ENCODE assay signal across 14 mouse cellular contexts in genomic region chr13:74735834-74736233, GRCm38 (mm10).
DNase-seq lines count a peak whose midpoint lies in the region; ATAC-seq and TF ChIP-seq lines count a peak whose summit lies in the region.
"Had no signal": no experiment of that assay in that cellular context is flagged by ENCODE, and none has a peak within 500 bp of the region (broad histone marks: within the 10 kb centered on the region; RNA-seq: fewer than 3 reads in every experiment).

No protein-coding gene starts in this region.

- no peak for DNase-seq in heart, adult 8-10 months (ENCODE audit: low spot score)
- peak; percentile 70 for DNase-seq in MEL (ENCODE audit: low read depth, low spot score)
- no peak for DNase-seq in limb, embryonic 10.5 days (ENCODE audit: low spot score)
- no peak for DNase-seq in midbrain, embryonic 11.5 days (ENCODE audit: low spot score, missing footprints)
- DNase-seq: cerebellum, adult 11-12 months; heart, postnatal 4 days had no signal

- TF ChIP-seq EP300 in MEL (IDR thresholded peaks at IDR 0.05; ENCODE audit: low read depth in 1 of 2, low read length in 2 of 2) = peak; percentile 63 to 72

- H3K4me2 ChIP-seq in heart, embryonic 12.5 days = no peak overlapping the region
- peak overlapping the region; percentile 52 for H3K4me2 ChIP-seq in liver, embryonic 16.5 days (ENCODE audit: low read depth, low read length)
- H3K4me2 ChIP-seq in forebrain, embryonic 12.5 days = no peak overlapping the region
- H3K4me2 ChIP-seq in midbrain, embryonic 11.5 days = no peak overlapping the region
- H3K4me2 ChIP-seq: embryonic facial prominence, embryonic 12.5 days; forebrain, embryonic 13.5 days had no signal

- no peaks in the 10 kb centered on the region for H3K79me2 ChIP-seq in MEL (ENCODE audit: control insufficient read depth, insufficient read depth, low read length, poor library complexity)

- ATAC-seq in heart, embryonic 12.5 days (ENCODE audit: insufficient number of reproducible peaks, low FRiP score) = peak; percentile 25; the same call in 1 of the 2 replicates
- ATAC-seq in liver, embryonic 16.5 days (ENCODE audit: low read depth) = peak; percentile 98
- no peak for ATAC-seq in forebrain, embryonic 12.5 days (ENCODE audit: low FRiP score)
- ATAC-seq in midbrain, embryonic 11.5 days (ENCODE audit: low FRiP score) = no peak
- ATAC-seq: forebrain, embryonic 13.5 days had no signal

- H3K36me3 ChIP-seq in heart, embryonic 12.5 days = peaks cover 66% of the 10 kb centered on the region
- H3K36me3 ChIP-seq in MEL (ENCODE audit: control insufficient read depth in 1 of 2, insufficient read depth in 2 of 2, low read length in 2 of 2) = peaks cover 0 to 31% of the 10 kb centered on the region in 2 experiments; a peak in 3 of 4 replicates
- H3K36me3 ChIP-seq in erythroblast, embryonic 14.5 days (ENCODE audit: control insufficient read depth) = peaks cover 96% of the 10 kb centered on the region
- peaks cover 15% of the 10 kb centered on the region for H3K36me3 ChIP-seq in liver, embryonic 16.5 days (ENCODE audit: control insufficient read depth, insufficient read depth)
- H3K36me3 ChIP-seq in limb, embryonic 10.5 days = peaks cover 13% of the 10 kb centered on the region; the same call in 1 of the 2 replicates
- no peaks in the 10 kb centered on the region for H3K36me3 ChIP-seq in forebrain, embryonic 12.5 days (replicated peaks)
- H3K36me3 ChIP-seq in midbrain, embryonic 11.5 days (ENCODE audit: control insufficient read depth, insufficient read depth, low read length) = no peaks in the 10 kb centered on the region

- TF ChIP-seq POLR2A in MEL (IDR thresholded peaks at IDR 0.05; ENCODE audit: control insufficient read depth in 1 of 2, insufficient read depth in 1 of 2, low read depth in 1 of 2, low read length in 2 of 2, poor library complexity in 1 of 2) = no peak

- no peaks in the 10 kb centered on the region for H3K27me3 ChIP-seq in heart, embryonic 12.5 days (replicated peaks)
- no peaks in the 10 kb centered on the region for H3K27me3 ChIP-seq in MEL (ENCODE audit: control insufficient read depth in 1 of 2, insufficient read depth in 2 of 2, low read length in 2 of 2)
- no peaks in the 10 kb centered on the region for H3K27me3 ChIP-seq in erythroblast, embryonic 14.5 days (ENCODE audit: control insufficient read depth)
- no peaks in the 10 kb centered on the region for H3K27me3 ChIP-seq in liver, embryonic 16.5 days (ENCODE audit: control insufficient read depth, insufficient read depth, low read depth, low read length)
- no peaks in the 10 kb centered on the region for H3K27me3 ChIP-seq in limb, embryonic 10.5 days (ENCODE audit: low read depth, poor library complexity, severe bottlenecking)
- no peaks in the 10 kb centered on the region for H3K27me3 ChIP-seq in forebrain, embryonic 12.5 days
- H3K27me3 ChIP-seq in midbrain, embryonic 11.5 days (ENCODE audit: control insufficient read depth, insufficient read depth, low read length) = no peaks in the 10 kb centered on the region
- H3K27me3 ChIP-seq: CH12.LX; embryonic facial prominence, embryonic 12.5 days; forebrain, embryonic 13.5 days had no signal

- peaks cover 9% of the 10 kb centered on the region; the same call in 1 of the 2 replicates for H3K4me1 ChIP-seq in heart, embryonic 12.5 days (replicated peaks)
- peaks cover 15 to 22% of the 10 kb centered on the region in 2 experiments for H3K4me1 ChIP-seq in MEL (ENCODE audit: control insufficient read depth in 1 of 2, insufficient read depth in 2 of 2, low read length in 2 of 2)
- H3K4me1 ChIP-seq in erythroblast, embryonic 14.5 days (ENCODE audit: control insufficient read depth) = peaks cover 64% of the 10 kb centered on the region
- H3K4me1 ChIP-seq in liver, embryonic 16.5 days (ENCODE audit: control insufficient read depth, low read depth, low read length) = peaks cover 32% of the 10 kb centered on the region
- no peaks in the 10 kb centered on the region for H3K4me1 ChIP-seq in limb, embryonic 10.5 days
- H3K4me1 ChIP-seq in forebrain, embryonic 12.5 days = no peaks in the 10 kb centered on the region
- no peaks in the 10 kb centered on the region for H3K4me1 ChIP-seq in midbrain, embryonic 11.5 days (ENCODE audit: control insufficient read depth, insufficient read depth, low read length)
- H3K4me1 ChIP-seq: embryonic facial prominence, embryonic 12.5 days; forebrain, embryonic 13.5 days had no signal

- no peak overlapping the region for H3K4me3 ChIP-seq in heart, embryonic 12.5 days
- no peak overlapping the region for H3K4me3 ChIP-seq in MEL (ENCODE audit: control insufficient read depth in 1 of 2, insufficient read depth in 1 of 2, low read depth in 2 of 2, low read length in 2 of 2)
- H3K4me3 ChIP-seq in erythroblast, embryonic 14.5 days (replicated peaks) = peak overlapping the region; percentile 37
- H3K4me3 ChIP-seq in liver, embryonic 16.5 days (ENCODE audit: low read depth, low read length) = peak overlapping the region; percentile 26; the same call in 1 of the 2 replicates
- H3K4me3 ChIP-seq in limb, embryonic 10.5 days = no peak overlapping the region
- H3K4me3 ChIP-seq in forebrain, embryonic 12.5 days (replicated peaks) = no peak overlapping the region
- H3K4me3 ChIP-seq in midbrain, embryonic 11.5 days (ENCODE audit: low read depth, low read length) = no peak overlapping the region
- H3K4me3 ChIP-seq: embryonic facial prominence, embryonic 12.5 days; forebrain, embryonic 13.5 days had no signal

- no peak overlapping the region for H3K27ac ChIP-seq in heart, embryonic 12.5 days (ENCODE audit: poor library complexity, severe bottlenecking)
- H3K27ac ChIP-seq in MEL (ENCODE audit: control insufficient read depth, low read depth, low read length) = peak overlapping the region; percentile 73
- peak overlapping the region; percentile 91 for H3K27ac ChIP-seq in liver, embryonic 16.5 days (ENCODE audit: low read length)
- H3K27ac ChIP-seq in limb, embryonic 10.5 days = no peak overlapping the region
- H3K27ac ChIP-seq in forebrain, embryonic 12.5 days = no peak overlapping the region
- no peak overlapping the region for H3K27ac ChIP-seq in midbrain, embryonic 11.5 days (ENCODE audit: low read depth, low read length)
- H3K27ac ChIP-seq: embryonic facial prominence, embryonic 12.5 days; forebrain, embryonic 13.5 days; kidney, postnatal 0 days had no signal

- WGBS in heart, embryonic 12.5 days = 24% methylated on average over 5 of the region's 5 CpGs
- WGBS in liver, embryonic 16.5 days (ENCODE audit: insufficient replicate concordance) = 17% methylated on average over 5 of the region's 5 CpGs
- 88% methylated on average over 5 of the region's 5 CpGs for WGBS in limb, embryonic 10.5 days
- 93% methylated on average over 5 of the region's 5 CpGs for WGBS in forebrain, embryonic 12.5 days
- 81% methylated on average over 5 of the region's 5 CpGs for WGBS in midbrain, embryonic 11.5 days

- no peak for TF ChIP-seq RAD21 in MEL (IDR thresholded peaks at IDR 0.05; ENCODE audit: low read depth, low read length)

- no peak overlapping the region for H3K9ac ChIP-seq in heart, embryonic 12.5 days
- H3K9ac ChIP-seq in MEL (ENCODE audit: control insufficient read depth, low read depth, low read length, poor library complexity, severe bottlenecking) = no peak overlapping the region
- H3K9ac ChIP-seq in liver, embryonic 16.5 days (ENCODE audit: low read depth, low read length) = peak overlapping the region; percentile 2
- no peak overlapping the region for H3K9ac ChIP-seq in forebrain, embryonic 12.5 days
- H3K9ac ChIP-seq in midbrain, embryonic 11.5 days (ENCODE audit: low read length) = no peak overlapping the region
- H3K9ac ChIP-seq: embryonic facial prominence, embryonic 12.5 days; forebrain, embryonic 13.5 days had no signal

- no peak for TF ChIP-seq CTCF in MEL (IDR thresholded peaks at IDR 0.05 in 2 of 3, conservative IDR thresholded peaks at IDR 0.05 in 1 of 3; ENCODE audit: control insufficient read depth in 1 of 3, insufficient read depth in 1 of 3, low read depth in 2 of 3, low read length in 3 of 3, poor library complexity in 1 of 3, severe bottlenecking in 1 of 3)

- H3K9me3 ChIP-seq in heart, embryonic 12.5 days (replicated peaks) = no peaks in the 10 kb centered on the region; the same call in 1 of the 2 replicates
- H3K9me3 ChIP-seq in MEL (replicated peaks; ENCODE audit: insufficient read depth, low read length) = no peaks in the 10 kb centered on the region
- H3K9me3 ChIP-seq in erythroblast, embryonic 14.5 days (ENCODE audit: control insufficient read depth, low read length) = no peaks in the 10 kb centered on the region
- no peaks in the 10 kb centered on the region for H3K9me3 ChIP-seq in liver, embryonic 16.5 days (replicated peaks; ENCODE audit: control insufficient read depth, low read length)
- H3K9me3 ChIP-seq in limb, embryonic 10.5 days (replicated peaks) = no peaks in the 10 kb centered on the region
- H3K9me3 ChIP-seq in forebrain, embryonic 12.5 days = no peaks in the 10 kb centered on the region
- H3K9me3 ChIP-seq in midbrain, embryonic 11.5 days (ENCODE audit: control insufficient read depth, low read length) = no peaks in the 10 kb centered on the region
- H3K9me3 ChIP-seq: embryonic facial prominence, embryonic 12.5 days; forebrain, embryonic 13.5 days had no signal

TF ChIP-seq in MEL, 35 proteins besides CTCF, POLR2A, EP300 and RAD21 (continues in another document):
- TF ChIP-seq USF1 (IDR thresholded peaks at IDR 0.05; ENCODE audit: low read depth, low read length) (no peak), POLR2AphosphoS2 (IDR thresholded peaks at IDR 0.05; ENCODE audit: low read length) (no peak), CHD2 (IDR thresholded peaks at IDR 0.05; ENCODE audit: low read length) (no peak), ELF1 (IDR thresholded peaks at IDR 0.05; ENCODE audit: low read depth, low read length) (no peak), KAT2A (conservative IDR thresholded peaks at IDR 0.05; ENCODE audit: low read depth, low read length) (no peak), MAZ (IDR thresholded peaks at IDR 0.05; ENCODE audit: low read depth, low read length) (no peak), TBP (IDR thresholded peaks at IDR 0.05; ENCODE audit: low read depth, low read length) (no peak), E2F4 (IDR thresholded peaks at IDR 0.05; ENCODE audit: borderline replicate concordance, low read depth, low read length) (no peak), SIN3A (IDR thresholded peaks at IDR 0.05; ENCODE audit: low read length) (no peak), MEF2A (IDR thresholded peaks at IDR 0.05; ENCODE audit: extremely low read depth, insufficient replicate concordance, low read depth, low read length, poor library complexity, severe bottlenecking) (no peak), MYB (IDR thresholded peaks at IDR 0.05; ENCODE audit: low read depth, low read length) (no peak), JUND (IDR thresholded peaks at IDR 0.05; ENCODE audit: low read depth, low read length) (no peak), UBTF (IDR thresholded peaks at IDR 0.05; ENCODE audit: borderline replicate concordance, insufficient read depth, low read depth, low read length) (no peak), MAX (IDR thresholded peaks at IDR 0.05; ENCODE audit: low read length) (no peak), ZNF384 (IDR thresholded peaks at IDR 0.05; ENCODE audit: low read depth, low read length) (no peak), NRF1 (IDR thresholded peaks at IDR 0.05; ENCODE audit: insufficient read depth, low read depth, low read length, poor library complexity, severe bottlenecking) (no peak)

Comparison
In these comparisons a context has a peak if more than half of its experiments do, and no peak if none do; other contexts are left out.
1. ATAC-seq: peak in heart, embryonic 12.5 days (single experiment) and liver, embryonic 16.5 days (single experiment); none in forebrain, embryonic 12.5 days (single experiment) and midbrain, embryonic 11.5 days (single experiment).
2. H3K27ac ChIP-seq: peak in MEL (single experiment) and liver, embryonic 16.5 days (single experiment); none in heart, embryonic 12.5 days (single experiment), limb, embryonic 10.5 days (single experiment), forebrain, embryonic 12.5 days (single experiment) and midbrain, embryonic 11.5 days (single experiment).
3. H3K4me3 ChIP-seq: peak in erythroblast, embryonic 14.5 days (single experiment) and liver, embryonic 16.5 days (single experiment); none in heart, embryonic 12.5 days (single experiment), MEL (0 of 2), limb, embryonic 10.5 days (single experiment), forebrain, embryonic 12.5 days (single experiment) and midbrain, embryonic 11.5 days (single experiment).